Mouse (Mus musculus): ENCODE data around the gene Gria1.

DNA sequence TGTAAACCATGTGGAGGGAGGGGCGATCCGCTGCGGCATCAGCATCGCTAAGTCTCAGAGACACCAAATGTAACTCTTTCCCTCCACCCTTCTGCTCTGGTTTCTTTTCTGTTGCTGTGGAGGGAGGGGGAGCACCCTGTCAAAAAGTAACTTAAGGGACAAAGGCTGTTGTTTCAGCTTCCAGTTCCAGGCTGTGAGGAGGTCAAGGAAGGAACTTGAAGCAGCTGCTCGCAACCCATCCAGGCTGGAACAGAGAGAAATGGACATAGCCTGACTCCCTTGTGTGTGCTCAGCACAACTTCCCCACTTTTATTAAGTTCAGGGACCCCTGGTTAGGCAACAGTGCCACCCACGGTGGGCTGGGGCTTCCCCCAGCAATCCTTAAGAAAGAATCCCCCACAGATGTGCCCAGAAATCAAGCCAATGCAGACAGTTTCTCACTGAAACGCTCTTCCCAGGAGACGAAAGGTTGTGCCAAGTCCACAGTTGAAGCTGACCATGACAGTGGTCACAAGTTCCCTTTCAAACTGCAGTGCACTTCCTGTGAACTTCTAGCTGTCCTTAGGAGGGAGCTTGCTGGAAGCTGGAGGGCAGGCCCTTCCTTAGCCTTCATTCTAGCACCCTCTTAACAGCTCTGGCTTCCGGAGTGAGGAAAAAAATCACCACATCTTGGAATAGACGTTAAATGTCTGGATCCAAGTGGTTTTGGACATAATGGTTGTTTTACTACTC, 190.2 kb downstream of the Gria1 start:
- TF ChIP-seq EP300 (IDR thresholded peaks at IDR 0.05; ENCODE audit: low read depth) (no peak), CTCF (IDR thresholded peaks at IDR 0.05; ENCODE audit: low read depth) (no peak)

Measured in heart, postnatal 0 days (tissue).